Mouse (Mus musculus): ENCODE measurements around the gene Xrn2. TPM values are rescaled to one million over a fixed set of nuclear protein-coding genes. Genes with fewer than 3 reads are reported as not detected.
A peak's percentile ranks its signal among the peaks of the same experiment; 100 is the strongest.

Gene Xrn2
- polyA plus RNA-seq, 1 experiment = 8.0 TPM

DNA sequence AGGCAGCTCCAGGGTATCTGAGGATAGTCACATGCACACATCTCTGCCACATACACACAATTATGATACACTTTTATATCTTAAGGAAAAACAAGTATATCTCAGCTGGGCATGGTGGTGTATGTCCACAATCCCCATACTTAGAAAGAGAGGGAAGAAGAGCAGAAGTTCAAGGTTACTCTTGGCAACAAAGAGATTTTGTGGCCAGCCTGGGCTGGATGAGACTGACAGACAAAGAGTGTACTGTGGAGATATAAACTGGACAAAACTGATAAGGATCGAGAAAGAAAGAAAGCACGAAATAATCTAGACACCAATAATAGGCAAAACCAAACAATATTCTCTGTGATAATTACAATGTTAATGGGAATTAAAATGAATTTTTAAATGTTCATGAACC lies 5.5 kb upstream of the Xrn2 start:
- no peaks in the 10 kb centered on the region for H3K4me1 ChIP-seq (ENCODE audit: control insufficient read depth, insufficient read depth, insufficient read length, low read length)
- H3K36me3 ChIP-seq (ENCODE audit: control insufficient read depth, insufficient read depth, low read length) = no peaks in the 10 kb centered on the region
- no peak overlapping the region for H3K4me3 ChIP-seq (ENCODE audit: low read depth, low read length)
- 78% methylated on average over 2 of the region's 2 CpGs for WGBS
- no peaks in the 10 kb centered on the region for H3K27me3 ChIP-seq (ENCODE audit: control insufficient read depth, insufficient read depth, low read length)
- TF ChIP-seq CTCF (IDR thresholded peaks at IDR 0.05; ENCODE audit: extremely low read depth, insufficient read length, insufficient replicate concordance, low read depth, low read length) = no peak
- TF ChIP-seq POLR2A (IDR thresholded peaks at IDR 0.05; ENCODE audit: low read depth, low read length) = no peak
- no peak overlapping the region for H3K27ac ChIP-seq (ENCODE audit: insufficient read depth, low read depth, low read length)

DNA sequence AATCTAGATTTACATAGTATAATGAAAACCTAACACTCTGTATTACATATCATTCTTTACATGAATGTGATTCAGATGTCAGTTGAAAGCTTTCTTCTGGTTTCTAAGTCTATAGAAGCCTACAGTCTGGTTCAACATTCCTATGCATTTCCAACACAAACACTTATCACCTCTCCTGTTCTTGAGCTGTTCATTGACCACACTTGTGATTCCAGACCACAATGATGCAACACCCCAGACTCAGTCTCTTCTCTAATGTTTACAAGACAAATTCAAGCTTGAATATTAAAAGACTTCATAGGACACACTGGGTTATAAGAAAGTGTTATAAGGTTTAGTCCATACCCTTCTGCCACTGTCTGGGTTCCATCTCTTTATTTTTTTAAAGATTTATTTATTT lies 3.7 kb upstream of the Xrn2 start:
- Histone ChIP-seq H3K4me3 (ENCODE audit: low read depth, low read length) (no peak overlapping the region), H3K4me1 (ENCODE audit: control insufficient read depth, insufficient read depth, insufficient read length, low read length) (no peaks in the 10 kb centered on the region), H3K27ac (ENCODE audit: insufficient read depth, low read depth, low read length) (no peak overlapping the region), H3K36me3 (ENCODE audit: control insufficient read depth, insufficient read depth, low read length) (no peaks in the 10 kb centered on the region), H3K27me3 (ENCODE audit: control insufficient read depth, insufficient read depth, low read length) (no peaks in the 10 kb centered on the region)
- TF ChIP-seq POLR2A (IDR thresholded peaks at IDR 0.05; ENCODE audit: low read depth, low read length) (no peak), CTCF (IDR thresholded peaks at IDR 0.05; ENCODE audit: extremely low read depth, insufficient read length, insufficient replicate concordance, low read depth, low read length) (no peak)

GRCm38 (mm10) chr2:147010141-147010540 lies 2.7 kb upstream of the Xrn2 start:
- Histone ChIP-seq H3K4me3 (ENCODE audit: low read depth, low read length) (no peak overlapping the region), H3K4me1 (ENCODE audit: control insufficient read depth, insufficient read depth, insufficient read length, low read length) (no peaks in the 10 kb centered on the region), H3K27ac (ENCODE audit: insufficient read depth, low read depth, low read length) (no peak overlapping the region), H3K27me3 (ENCODE audit: control insufficient read depth, insufficient read depth, low read length) (no peaks in the 10 kb centered on the region), H3K36me3 (ENCODE audit: control insufficient read depth, insufficient read depth, low read length) (no peaks in the 10 kb centered on the region)
- TF ChIP-seq CTCF (IDR thresholded peaks at IDR 0.05; ENCODE audit: extremely low read depth, insufficient read length, insufficient replicate concordance, low read depth, low read length) = no peak
- TF ChIP-seq POLR2A (IDR thresholded peaks at IDR 0.05; ENCODE audit: low read depth, low read length) = no peak
- WGBS = 86% methylated on average over 4 of the region's 4 CpGs

DNA sequence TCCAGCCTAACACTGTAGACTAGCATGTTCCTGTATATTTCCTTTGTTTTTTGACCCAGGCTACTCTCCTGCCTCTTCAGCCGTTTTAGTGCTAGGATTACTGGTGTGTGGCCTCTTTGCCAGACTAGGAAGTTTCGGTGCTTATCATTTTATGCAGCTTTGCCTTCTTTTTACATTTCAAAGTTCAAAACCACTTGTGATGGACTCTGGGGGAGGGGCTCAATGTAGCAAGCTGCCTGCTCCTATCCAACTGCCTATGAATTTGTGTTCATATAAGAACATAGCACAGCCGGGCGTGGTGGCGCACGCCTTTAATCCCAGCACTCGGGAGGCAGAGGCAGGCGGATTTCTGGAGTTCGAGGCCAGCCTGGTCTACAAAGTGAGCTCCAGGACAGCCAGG lies 1.8 kb upstream of the Xrn2 start:
- Histone ChIP-seq H3K27ac (ENCODE audit: insufficient read depth, low read depth, low read length) (no peak overlapping the region), H3K4me1 (ENCODE audit: control insufficient read depth, insufficient read depth, insufficient read length, low read length) (0 out of 2 replicates have a peak, but pooled peaks cover 2% of the 10 kb centered on the region), H3K4me3 (ENCODE audit: low read depth, low read length) (no peak overlapping the region), H3K36me3 (ENCODE audit: control insufficient read depth, insufficient read depth, low read length) (no peaks in the 10 kb centered on the region), H3K27me3 (ENCODE audit: control insufficient read depth, insufficient read depth, low read length) (no peaks in the 10 kb centered on the region)
- TF ChIP-seq POLR2A (IDR thresholded peaks at IDR 0.05; ENCODE audit: low read depth, low read length) (no peak), CTCF (IDR thresholded peaks at IDR 0.05; ENCODE audit: extremely low read depth, insufficient read length, insufficient replicate concordance, low read depth, low read length) (no peak)
- 89% methylated on average over 9 of the region's 9 CpGs for WGBS

- H3K4me1 ChIP-seq (ENCODE audit: control insufficient read depth, insufficient read depth, insufficient read length, low read length) = peaks cover 2% of the 10 kb centered on the region; the same call in 1 of the 2 replicates
- 51% methylated on average over 3 of the region's 3 CpGs for WGBS
- no peaks in the 10 kb centered on the region for H3K27me3 ChIP-seq (ENCODE audit: control insufficient read depth, insufficient read depth, low read length)
- H3K36me3 ChIP-seq (ENCODE audit: control insufficient read depth, insufficient read depth, low read length) = no peaks in the 10 kb centered on the region
- TF ChIP-seq POLR2A (IDR thresholded peaks at IDR 0.05; ENCODE audit: low read depth, low read length) (no peak), CTCF (IDR thresholded peaks at IDR 0.05; ENCODE audit: extremely low read depth, insufficient read length, insufficient replicate concordance, low read depth, low read length) (no peak)
- H3K4me3 ChIP-seq (ENCODE audit: low read depth, low read length) = no peak overlapping the region
- peak overlapping the region; percentile 98; the same call in 1 of the 2 replicates for H3K27ac ChIP-seq (ENCODE audit: insufficient read depth, low read depth, low read length)
These were observed 1.2 kb upstream of the Xrn2 start for GRCm38 (mm10) chr2:147011474-147012140.

DNA sequence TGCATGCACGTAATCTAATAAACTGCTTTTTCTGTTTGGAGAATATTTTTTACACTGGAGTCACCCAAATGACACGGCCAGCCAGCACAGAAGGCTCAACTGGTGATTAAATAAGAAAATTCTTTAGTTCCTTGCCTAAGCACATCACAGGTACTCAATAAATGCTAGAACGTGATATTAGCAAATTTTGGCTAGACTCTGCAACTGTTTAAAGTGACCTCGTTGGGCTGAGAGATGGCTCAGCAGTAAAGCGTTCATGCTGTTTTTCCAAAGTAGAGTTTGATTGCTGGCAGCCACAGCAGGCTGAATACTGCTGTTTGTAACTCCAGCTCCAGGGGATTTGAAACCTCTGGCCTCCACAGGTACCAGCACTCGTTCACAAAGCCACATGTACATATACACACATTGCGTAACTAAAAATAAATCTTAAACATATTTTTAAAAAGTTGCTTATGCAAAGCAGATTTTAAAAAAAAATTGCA lies 614 bp upstream of the Xrn2 start:
- H3K36me3 ChIP-seq (ENCODE audit: control insufficient read depth, insufficient read depth, low read length) = no peaks in the 10 kb centered on the region
- 15% methylated on average over 7 of the region's 7 CpGs for WGBS
- TF ChIP-seq POLR2A (IDR thresholded peaks at IDR 0.05; ENCODE audit: low read depth, low read length) = no peak
- no peak for TF ChIP-seq CTCF (IDR thresholded peaks at IDR 0.05; ENCODE audit: extremely low read depth, insufficient read length, insufficient replicate concordance, low read depth, low read length)
- peak overlapping the region; percentile 26; the same call in 1 of the 2 replicates for H3K4me3 ChIP-seq (ENCODE audit: low read depth, low read length)
- H3K4me1 ChIP-seq (ENCODE audit: control insufficient read depth, insufficient read depth, insufficient read length, low read length) = peaks cover 2% of the 10 kb centered on the region; the same call in 1 of the 2 replicates
- peak overlapping the region; percentile 98 for H3K27ac ChIP-seq (ENCODE audit: insufficient read depth, low read depth, low read length)
- H3K27me3 ChIP-seq (ENCODE audit: control insufficient read depth, insufficient read depth, low read length) = no peaks in the 10 kb centered on the region

DNA sequence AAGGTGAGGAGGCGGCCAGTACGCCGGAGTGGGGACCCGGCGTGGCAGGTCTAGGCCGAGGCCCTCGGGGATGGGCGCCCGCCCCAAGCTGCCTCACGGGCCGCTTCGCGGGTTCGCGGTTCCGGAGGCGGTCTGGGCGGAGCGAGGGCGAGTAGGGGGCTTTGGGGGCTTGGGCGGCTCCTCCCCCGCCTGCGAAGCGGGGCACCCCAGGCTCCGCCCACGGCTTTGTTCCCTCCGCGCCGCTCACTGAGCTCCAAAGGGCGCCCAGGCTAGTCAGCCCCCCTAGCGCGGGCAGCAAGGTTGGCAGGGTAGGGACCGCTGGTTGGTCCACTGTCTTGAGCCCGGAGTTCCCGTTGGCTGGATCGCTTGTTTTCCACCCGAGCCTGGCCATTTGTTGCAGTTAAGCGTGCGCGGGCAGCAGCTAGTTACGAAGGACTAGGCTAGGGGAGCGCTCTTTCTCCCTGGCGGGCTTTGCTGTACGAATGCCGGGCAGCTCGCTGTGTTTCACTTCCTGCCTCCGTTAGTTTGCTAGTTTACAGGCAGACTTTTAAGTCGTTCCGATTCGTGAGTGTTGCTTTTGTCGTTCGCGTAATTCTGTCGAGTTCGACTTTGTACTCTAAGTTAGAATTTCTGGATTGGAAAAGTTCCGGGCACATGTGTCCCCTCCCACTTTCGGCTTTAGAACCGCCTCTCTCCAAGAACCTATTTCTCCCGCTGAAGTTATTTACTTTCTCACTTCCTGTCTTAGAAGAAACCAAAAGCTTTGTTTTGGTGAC lies 586 bp downstream of the Xrn2 start:
- peaks cover 2% of the 10 kb centered on the region; the same call in 1 of the 2 replicates for H3K4me1 ChIP-seq (ENCODE audit: control insufficient read depth, insufficient read depth, insufficient read length, low read length)
- TF ChIP-seq POLR2A (IDR thresholded peaks at IDR 0.05; ENCODE audit: low read depth, low read length) = peak; percentile 14; the same call in 1 of the 2 replicates
- TF ChIP-seq CTCF (IDR thresholded peaks at IDR 0.05; ENCODE audit: extremely low read depth, insufficient read length, insufficient replicate concordance, low read depth, low read length) = no peak
- WGBS = under 1% methylated on average over 59 of the region's 59 CpGs
- no peaks in the 10 kb centered on the region for H3K27me3 ChIP-seq (ENCODE audit: control insufficient read depth, insufficient read depth, low read length)
- H3K36me3 ChIP-seq (ENCODE audit: control insufficient read depth, insufficient read depth, low read length) = no peaks in the 10 kb centered on the region
- H3K27ac ChIP-seq (ENCODE audit: insufficient read depth, low read depth, low read length) = peak overlapping the region; percentile 98
- peak overlapping the region; percentile 76 for H3K4me3 ChIP-seq (ENCODE audit: low read depth, low read length)
